Mouse (Mus musculus) liver, embryonic 16.5 days (tissue): ENCODE measurements around the gene Myzap. TPM values are rescaled to one million over a fixed set of nuclear protein-coding genes. Genes with fewer than 3 reads are reported as not detected.

ENCODE experiments used
- ATAC-seq: fragments of 200-750 bp; cut with Nextera tagmentation; 2 replicates; pipeline ENCODE4 v1.8.0; 2017; ENCODE audit warnings: low read depth, mild to moderate bottlenecking, moderate number of reproducible peaks, moderate library complexity
- H3K27ac ChIP-seq: fragments of 300-500 bp; sonication (generic); 2 replicates; pipeline ENCODE4 v1.5.1; 2014; ENCODE audit warnings: mild to moderate bottlenecking, low read length
- H3K27me3 ChIP-seq: fragments of 300-500 bp; sonication (generic); 2 replicates; pipeline ENCODE4 v1.6.1; 2014; ENCODE audit warnings: low read depth, low read length, mixed read lengths; ENCODE audit not compliant: control insufficient read depth, insufficient read depth
- H3K36me3 ChIP-seq: fragments of 300-500 bp; sonication (generic); 2 replicates; pipeline ENCODE4 v1.6.1; 2014; ENCODE audit warnings: mild to moderate bottlenecking; ENCODE audit not compliant: control insufficient read depth, insufficient read depth
- H3K4me1 ChIP-seq: fragments of 300-500 bp; sonication (generic); 2 replicates; pipeline ENCODE4 v1.6.1; 2014; ENCODE audit warnings: low read depth, low read length, mixed read lengths; ENCODE audit not compliant: control insufficient read depth
- H3K4me2 ChIP-seq: fragments of 300-500 bp; sonication (generic); 2 replicates; pipeline ENCODE4 v1.6.1; 2014; ENCODE audit warnings: low read depth, low read length, mixed read lengths
- H3K4me3 ChIP-seq: fragments of 300-500 bp; sonication (generic); 2 replicates; pipeline ENCODE4 v1.5.1; 2014; ENCODE audit warnings: low read depth, mild to moderate bottlenecking, low read length
- H3K9ac ChIP-seq: fragments of 300-500 bp; sonication (generic); 2 replicates; pipeline ENCODE4 v1.6.1; 2014; ENCODE audit warnings: low read depth, low read length
- H3K9me3 ChIP-seq: fragments of 300-500 bp; sonication (generic); replicated peaks from 2 replicates; pipeline ENCODE4 v1.6.1; 2016; ENCODE audit warnings: low read length; ENCODE audit not compliant: control insufficient read depth
- WGBS: fragments of 180-500 bp; shearing (Covaris S2); extraction: QIAGEN DNeasy Blood & Tissue Kit; methylation state at CpG from one replicate; pipeline ENCODE4 v1.1.7; 2014; ENCODE audit not compliant: insufficient replicate concordance; 5-methylcytosine and 5-hydroxymethylcytosine counted together
- polyA plus RNA-seq: library from polyadenylated mRNA; unstranded; fragments of >200 nt; fragmentation: Nextera tagmentation; extraction: Ambion mirVana; gene quantifications from 2 replicates; pipeline ENCODE4 v1.2.1, GENCODE M21; 2015

Gene Myzap
- polyA plus RNA-seq, 1 experiment from 2014 or later = 2.0 TPM

GRCm38 (mm10) chr9:71589771-71590170 is 2.4 kb downstream of the Myzap start:
- Histone ChIP-seq H3K36me3 (no peaks in the 10 kb centered on the region), H3K4me1 (peaks cover 7% of the 10 kb centered on the region), H3K4me2 (no peak overlapping the region), H3K9ac (no peak overlapping the region), H3K27me3 (no peaks in the 10 kb centered on the region), H3K9me3 (no peaks in the 10 kb centered on the region), H3K27ac (no peak overlapping the region), H3K4me3 (no peak overlapping the region)
- ATAC-seq = no peak
- WGBS = 30% methylated on average over 7 of the region's 7 CpGs

GRCm38 (mm10) chr9:71588930-71589592 is 3.1 kb downstream of the Myzap start:
- no peaks in the 10 kb centered on the region for H3K36me3 ChIP-seq
- no peak overlapping the region for H3K4me2 ChIP-seq
- no peak overlapping the region for H3K27ac ChIP-seq
- H3K9ac ChIP-seq = no peak overlapping the region
- no peak for ATAC-seq
- no peaks in the 10 kb centered on the region for H3K9me3 ChIP-seq
- H3K4me1 ChIP-seq = peaks cover 7% of the 10 kb centered on the region
- WGBS = 47% methylated on average over 2 of the region's 2 CpGs
- no peaks in the 10 kb centered on the region for H3K27me3 ChIP-seq
- H3K4me3 ChIP-seq = no peak overlapping the region

GRCm38 (mm10) chr9:71586408-71586807 is 5.8 kb downstream of the Myzap start:
- 39% methylated on average over 3 of the region's 3 CpGs for WGBS
- Histone ChIP-seq H3K9me3 (no peaks in the 10 kb centered on the region), H3K4me3 (no peak overlapping the region), H3K27ac (no peak overlapping the region), H3K9ac (no peak overlapping the region), H3K4me2 (no peak overlapping the region), H3K27me3 (no peaks in the 10 kb centered on the region), H3K36me3 (no peaks in the 10 kb centered on the region), H3K4me1 (no peaks in the 10 kb centered on the region)
- no peak for ATAC-seq

DNA sequence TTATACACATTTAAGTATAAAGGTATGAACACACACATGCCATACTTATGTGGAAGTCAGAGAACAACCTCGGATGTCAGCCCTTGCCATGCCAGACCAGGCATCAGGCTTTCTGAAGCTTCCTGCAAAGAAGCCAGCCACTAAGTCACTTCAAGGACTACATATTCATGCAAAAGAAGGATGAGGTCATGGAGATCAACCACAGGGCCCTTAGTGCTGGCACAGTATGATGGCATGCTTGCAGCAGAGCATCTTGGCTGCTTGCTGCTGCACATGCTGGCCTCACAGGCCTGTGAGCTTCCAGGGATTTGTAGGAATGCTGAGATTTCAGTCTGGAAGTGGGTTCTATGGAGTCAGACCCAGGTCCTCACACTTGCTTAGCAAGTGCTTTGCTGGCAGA is 9.4 kb downstream of the Myzap start:
- Histone ChIP-seq H3K9ac (no peak overlapping the region), H3K27me3 (no peaks in the 10 kb centered on the region), H3K4me1 (no peaks in the 10 kb centered on the region), H3K9me3 (no peaks in the 10 kb centered on the region), H3K4me3 (no peak overlapping the region), H3K27ac (no peak overlapping the region), H3K4me2 (no peak overlapping the region), H3K36me3 (no peaks in the 10 kb centered on the region)
- WGBS = 31% methylated on average over 1 of the region's 1 CpGs
- ATAC-seq = no peak

- H3K4me1 ChIP-seq = no peaks in the 10 kb centered on the region
- no peak for ATAC-seq
- WGBS = 65% methylated on average over 7 of the region's 7 CpGs
- no peak overlapping the region for H3K9ac ChIP-seq
- no peak overlapping the region for H3K4me2 ChIP-seq
- no peak overlapping the region for H3K4me3 ChIP-seq
- no peaks in the 10 kb centered on the region for H3K36me3 ChIP-seq
- H3K9me3 ChIP-seq = no peaks in the 10 kb centered on the region
- H3K27ac ChIP-seq = no peak overlapping the region
- H3K27me3 ChIP-seq = no peaks in the 10 kb centered on the region
These were observed 13.1 kb downstream of the Myzap start for GRCm38 (mm10) chr9:71578896-71579564.

- Histone ChIP-seq H3K9me3 (no peaks in the 10 kb centered on the region), H3K27me3 (no peaks in the 10 kb centered on the region), H3K9ac (no peak overlapping the region), H3K27ac (no peak overlapping the region), H3K4me2 (no peak overlapping the region), H3K36me3 (no peaks in the 10 kb centered on the region), H3K4me1 (no peaks in the 10 kb centered on the region), H3K4me3 (no peak overlapping the region)
- 58% methylated on average over 3 of the region's 3 CpGs for WGBS
- no peak for ATAC-seq
These were observed 17.7 kb downstream of the Myzap start for GRCm38 (mm10) chr9:71574440-71574839.

DNA sequence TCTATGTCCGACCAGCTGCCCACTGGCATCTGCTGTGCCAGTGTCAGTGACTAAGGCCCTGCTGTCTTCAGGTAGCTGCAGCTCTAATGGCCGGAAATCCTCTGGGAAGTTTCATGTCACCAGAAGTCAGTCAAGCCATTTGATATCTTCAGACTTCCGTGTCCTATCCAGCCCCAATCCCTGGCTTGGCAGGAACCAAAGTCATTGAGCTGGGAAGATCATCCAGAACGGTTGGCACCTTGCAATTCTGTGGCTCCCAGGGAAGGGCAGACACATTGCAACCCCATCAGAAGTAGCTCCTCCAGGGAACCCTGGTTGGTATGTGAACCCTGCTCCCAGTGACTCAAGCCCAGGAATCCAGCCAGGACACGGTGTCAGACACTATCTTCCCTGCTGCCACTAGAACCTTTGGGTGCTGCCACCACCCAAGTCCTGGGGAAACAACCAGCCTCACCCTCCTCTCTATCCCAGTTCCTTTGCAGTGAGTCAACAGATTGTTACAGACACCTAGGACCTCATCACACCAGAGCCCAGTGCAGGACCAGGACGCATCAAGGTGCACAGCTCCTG is 18.3 kb downstream of the Myzap start:
- WGBS = 60% methylated on average over 6 of the region's 6 CpGs

GRCm38 (mm10) chr9:71571150-71571633 is 21.0 kb downstream of the Myzap start:
- no peak overlapping the region for H3K9ac ChIP-seq
- 52% methylated on average over 7 of the region's 7 CpGs for WGBS
- no peaks in the 10 kb centered on the region for H3K9me3 ChIP-seq
- H3K27ac ChIP-seq = no peak overlapping the region
- no peak for ATAC-seq
- no peak overlapping the region for H3K4me2 ChIP-seq
- no peaks in the 10 kb centered on the region for H3K27me3 ChIP-seq
- H3K36me3 ChIP-seq = no peaks in the 10 kb centered on the region
- H3K4me3 ChIP-seq = no peak overlapping the region
- no peaks in the 10 kb centered on the region for H3K4me1 ChIP-seq

More for the DNA sequence above, 18.3 kb downstream of the Myzap start:
- H3K4me3 ChIP-seq = no peak overlapping the region
- no peaks in the 10 kb centered on the region for H3K9me3 ChIP-seq
- H3K36me3 ChIP-seq = no peaks in the 10 kb centered on the region
- no peak for ATAC-seq
- H3K4me2 ChIP-seq = no peak overlapping the region
- H3K27ac ChIP-seq = no peak overlapping the region
- no peaks in the 10 kb centered on the region for H3K4me1 ChIP-seq
- no peak overlapping the region for H3K9ac ChIP-seq
- H3K27me3 ChIP-seq = no peaks in the 10 kb centered on the region

DNA sequence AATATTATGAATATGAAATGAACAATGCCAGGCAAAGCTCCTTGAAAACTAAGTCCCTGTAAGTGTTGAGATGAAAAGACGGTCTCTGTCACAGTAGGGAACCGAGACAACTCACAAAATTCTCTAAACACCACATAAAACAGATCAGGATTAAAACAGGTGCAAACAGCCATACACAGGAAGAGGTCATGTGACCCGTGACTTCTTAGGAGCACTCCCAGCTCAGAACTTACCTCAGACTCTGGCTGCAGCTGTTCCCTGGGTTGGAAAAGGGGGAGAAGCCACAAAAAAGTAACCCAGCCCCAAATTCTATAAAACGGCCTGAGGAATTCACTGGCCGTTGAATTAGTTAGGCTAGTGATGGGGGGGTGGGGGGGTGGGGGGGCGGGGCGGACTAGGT is 22.0 kb downstream of the Myzap start:
- Histone ChIP-seq H3K27me3 (no peaks in the 10 kb centered on the region), H3K27ac (no peak overlapping the region), H3K9ac (no peak overlapping the region), H3K4me2 (no peak overlapping the region), H3K4me3 (no peak overlapping the region), H3K4me1 (no peaks in the 10 kb centered on the region), H3K9me3 (no peaks in the 10 kb centered on the region), H3K36me3 (no peaks in the 10 kb centered on the region)
- WGBS = 61% methylated on average over 7 of the region's 7 CpGs
- no peak for ATAC-seq
